Mouse (Mus musculus): ENCODE measurements at regions not wholly inside any gene's neighbourhood (a gene's known extent, or its start where the extent isn't known, plus 50 kb on each side); places are given as distances from the start of the nearest gene placed in this dataset.

DNA sequence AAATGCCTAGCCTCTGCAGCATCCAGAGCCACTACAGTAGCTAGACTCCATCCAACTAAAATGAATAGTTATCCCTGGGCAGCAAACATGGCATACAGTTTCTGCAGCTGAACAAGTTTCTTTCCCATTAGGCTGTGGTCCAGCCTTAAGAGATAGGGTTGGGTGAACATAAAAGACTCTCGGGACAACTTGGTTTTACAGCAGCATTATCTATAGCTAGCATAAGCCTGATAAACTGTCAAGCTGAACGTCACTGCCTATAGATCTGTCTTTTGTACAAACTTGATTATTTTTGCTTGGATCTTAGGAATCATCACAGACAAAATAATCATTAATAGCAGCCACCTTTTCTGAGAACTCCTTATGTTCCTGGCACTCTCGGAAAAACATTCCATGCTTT, 169.8 kb upstream of the Acvr2a start:
- H3K9ac ChIP-seq: no peak overlapping the region
- H3K9me3 ChIP-seq: no peaks in the 10 kb centered on the region
- H3K27me3 ChIP-seq: no peaks in the 10 kb centered on the region
- H3K4me3 ChIP-seq: no peak overlapping the region
- no peak overlapping the region for H3K4me2 ChIP-seq
- H3K36me3 ChIP-seq: no peaks in the 10 kb centered on the region
- H3K4me1 ChIP-seq: no peaks in the 10 kb centered on the region; the same call in 1 of the 2 replicates
- no peak overlapping the region for H3K27ac ChIP-seq
- 86% methylated on average over 3 of the region's 3 CpGs for WGBS
- no peak for ATAC-seq (ENCODE audit: insufficient number of reproducible peaks, insufficient read depth, low FRiP score, low TSS enrichment, low read depth)

DNA sequence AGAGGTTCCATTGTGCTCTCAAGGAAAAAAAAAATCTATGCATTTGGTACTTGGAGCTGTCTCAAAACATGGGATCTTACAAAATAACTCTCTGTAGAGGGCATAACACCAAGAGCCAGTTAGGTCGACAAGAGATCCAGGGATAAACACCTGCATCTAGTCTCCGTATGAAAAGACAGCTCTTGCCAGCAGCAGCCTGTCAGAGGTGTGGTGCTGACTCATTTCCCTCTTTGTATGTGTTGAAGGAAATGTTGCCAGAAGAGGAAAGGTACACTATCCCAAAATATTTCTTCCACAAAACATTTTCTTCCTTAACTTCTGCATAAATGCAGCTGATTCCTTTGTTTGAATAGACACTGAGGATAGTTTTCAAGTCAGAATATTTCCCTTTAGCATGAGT, 163.6 kb upstream of the Acvr2a start:
- no peak overlapping the region for H3K9ac ChIP-seq
- H3K4me2 ChIP-seq: no peak overlapping the region
- H3K27me3 ChIP-seq: no peaks in the 10 kb centered on the region
- no peak for ATAC-seq (ENCODE audit: insufficient number of reproducible peaks, insufficient read depth, low FRiP score, low TSS enrichment, low read depth)
- H3K27ac ChIP-seq: no peak overlapping the region
- no peaks in the 10 kb centered on the region for H3K9me3 ChIP-seq
- no peaks in the 10 kb centered on the region for H3K4me1 ChIP-seq
- H3K4me3 ChIP-seq: no peak overlapping the region
- no peaks in the 10 kb centered on the region for H3K36me3 ChIP-seq
- 55% methylated on average over 2 of the region's 2 CpGs for WGBS

DNA sequence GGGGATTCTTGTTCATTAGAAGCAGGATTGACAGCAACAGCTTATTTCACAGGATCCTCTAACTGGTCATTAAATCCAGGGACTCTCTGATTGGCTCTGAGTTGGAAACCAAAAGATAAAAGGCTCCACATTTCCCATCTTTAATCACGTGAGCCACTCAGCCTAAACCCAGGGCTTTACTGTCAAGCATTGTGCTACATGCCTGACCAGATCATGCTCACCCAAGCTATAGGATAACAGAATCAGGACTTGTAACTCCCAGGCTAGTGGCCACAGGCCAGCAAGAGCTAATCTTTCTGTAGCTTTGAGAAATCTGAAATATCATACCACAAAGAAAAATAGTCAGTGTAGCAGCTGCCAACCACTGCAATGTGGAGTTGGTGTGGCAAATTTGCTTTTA, 152.7 kb upstream of the Acvr2a start:
- Histone ChIP-seq H3K9me3 (no peaks in the 10 kb centered on the region), H3K4me1 (no peaks in the 10 kb centered on the region), H3K27me3 (no peaks in the 10 kb centered on the region), H3K4me3 (no peak overlapping the region), H3K9ac (no peak overlapping the region), H3K27ac (no peak overlapping the region), H3K4me2 (no peak overlapping the region), H3K36me3 (no peaks in the 10 kb centered on the region)
- 33% methylated on average over 1 of the region's 1 CpGs for WGBS
- ATAC-seq (ENCODE audit: insufficient number of reproducible peaks, insufficient read depth, low FRiP score, low TSS enrichment, low read depth): no peak

DNA sequence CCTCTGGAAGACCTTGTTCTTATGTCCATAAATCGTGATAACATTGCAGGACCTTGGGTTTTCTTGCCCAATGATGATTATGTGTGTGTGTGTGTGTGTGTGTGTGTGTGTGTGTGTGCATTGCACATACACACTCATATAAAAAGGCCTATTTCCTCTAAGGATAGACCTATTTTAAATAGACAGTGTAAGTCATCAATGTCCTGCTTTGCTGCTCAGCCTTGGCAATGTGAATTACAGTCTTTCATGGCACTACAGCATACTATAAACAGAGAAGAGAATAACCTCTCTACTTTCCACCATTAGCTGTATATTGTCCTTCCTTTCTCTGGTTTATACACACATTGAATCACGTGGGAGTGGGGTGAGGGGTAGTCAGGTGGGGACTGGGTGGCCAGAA, 148.8 kb upstream of the Acvr2a start:
- H3K9me3 ChIP-seq: no peaks in the 10 kb centered on the region
- no peak overlapping the region for H3K9ac ChIP-seq
- H3K27me3 ChIP-seq: no peaks in the 10 kb centered on the region
- ATAC-seq (ENCODE audit: insufficient number of reproducible peaks, insufficient read depth, low FRiP score, low TSS enrichment, low read depth): no peak
- 73% methylated on average over 2 of the region's 2 CpGs for WGBS
- no peak overlapping the region for H3K27ac ChIP-seq
- H3K4me1 ChIP-seq: no peaks in the 10 kb centered on the region
- no peak overlapping the region for H3K4me3 ChIP-seq
- H3K36me3 ChIP-seq: no peaks in the 10 kb centered on the region
- no peak overlapping the region for H3K4me2 ChIP-seq

DNA sequence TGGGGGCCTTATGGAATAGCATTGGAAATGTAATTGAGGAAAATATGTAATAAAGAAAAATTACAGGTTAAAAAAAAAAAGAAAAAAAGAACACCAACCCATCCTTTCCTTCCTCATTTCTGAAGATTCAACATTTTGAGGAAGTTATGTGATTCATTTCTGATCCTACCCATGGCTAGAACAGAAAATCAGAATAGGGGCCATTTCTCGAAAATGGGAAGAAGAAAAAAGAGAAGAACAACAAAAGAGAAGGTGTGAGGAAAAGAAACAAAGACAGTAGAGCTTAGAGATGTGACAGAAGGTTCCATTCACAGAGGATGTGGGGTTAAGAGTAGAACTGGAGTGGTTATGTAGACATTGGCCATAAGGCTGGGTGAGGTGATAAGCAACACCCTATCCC, 124.8 kb upstream of the Acvr2a start:
- no peak overlapping the region for H3K4me2 ChIP-seq
- no peak for ATAC-seq (ENCODE audit: insufficient number of reproducible peaks, insufficient read depth, low FRiP score, low TSS enrichment, low read depth)
- no peak overlapping the region for H3K9ac ChIP-seq
- no peaks in the 10 kb centered on the region for H3K36me3 ChIP-seq
- H3K27me3 ChIP-seq: no peaks in the 10 kb centered on the region
- WGBS: 80% methylated on average over 1 of the region's 1 CpGs
- no peaks in the 10 kb centered on the region for H3K9me3 ChIP-seq
- no peaks in the 10 kb centered on the region for H3K4me1 ChIP-seq
- H3K4me3 ChIP-seq: no peak overlapping the region
- no peak overlapping the region for H3K27ac ChIP-seq

DNA sequence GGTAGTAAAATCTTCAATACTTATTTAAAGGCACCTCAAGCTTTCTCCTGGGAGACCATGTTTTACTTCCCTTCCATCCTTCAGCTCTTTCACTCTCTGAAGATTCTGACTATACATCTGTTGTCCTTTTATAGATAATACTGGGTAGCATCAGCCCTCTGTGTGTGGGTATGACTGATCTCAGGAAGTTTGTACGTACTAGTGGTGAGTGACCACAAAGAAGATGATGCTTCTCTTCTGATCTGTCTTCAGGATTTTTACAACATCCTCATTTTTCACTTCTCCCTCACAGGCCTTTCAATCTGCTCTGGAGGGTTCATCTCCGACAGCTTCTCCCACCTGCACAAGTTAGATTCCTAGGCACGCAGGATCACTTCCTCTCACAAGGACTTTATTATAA, 119.4 kb upstream of the Acvr2a start:
- Histone ChIP-seq H3K9me3 (no peaks in the 10 kb centered on the region), H3K4me1 (no peaks in the 10 kb centered on the region), H3K4me2 (no peak overlapping the region), H3K36me3 (no peaks in the 10 kb centered on the region), H3K4me3 (no peak overlapping the region), H3K27ac (no peak overlapping the region), H3K9ac (no peak overlapping the region), H3K27me3 (no peaks in the 10 kb centered on the region)
- 88% methylated on average over 3 of the region's 3 CpGs for WGBS
- no peak for ATAC-seq (ENCODE audit: insufficient number of reproducible peaks, insufficient read depth, low FRiP score, low TSS enrichment, low read depth)

DNA sequence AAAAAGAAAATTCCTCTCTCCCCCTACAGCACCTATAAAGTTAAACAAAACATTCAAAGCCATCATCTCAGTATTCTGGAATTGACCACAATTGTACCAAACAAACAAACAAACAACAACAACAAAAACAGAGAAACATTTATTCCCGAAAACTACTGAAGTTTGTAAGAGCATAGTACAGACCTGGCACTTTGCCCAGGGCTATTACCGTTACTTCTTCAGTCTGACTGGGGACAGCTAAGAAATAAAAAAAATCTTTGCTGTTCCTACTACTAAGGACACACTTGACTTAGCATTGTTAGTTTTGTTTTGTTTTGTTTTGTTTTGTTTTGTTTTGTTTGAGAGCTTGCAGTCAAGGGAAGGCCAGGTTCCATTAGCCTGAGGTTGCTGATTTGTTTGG, 113.0 kb upstream of the Acvr2a start:
- peaks cover 14% of the 10 kb centered on the region; the same call in 1 of the 2 replicates for H3K4me1 ChIP-seq
- H3K4me3 ChIP-seq: no peak overlapping the region
- H3K27ac ChIP-seq: no peak overlapping the region
- 28% methylated on average over 2 of the region's 2 CpGs for WGBS
- ATAC-seq (ENCODE audit: insufficient number of reproducible peaks, insufficient read depth, low FRiP score, low TSS enrichment, low read depth): no peak
- no peaks in the 10 kb centered on the region for H3K27me3 ChIP-seq
- H3K36me3 ChIP-seq: no peaks in the 10 kb centered on the region
- H3K9me3 ChIP-seq: no peaks in the 10 kb centered on the region
- no peak overlapping the region for H3K9ac ChIP-seq
- H3K4me2 ChIP-seq: no peak overlapping the region

DNA sequence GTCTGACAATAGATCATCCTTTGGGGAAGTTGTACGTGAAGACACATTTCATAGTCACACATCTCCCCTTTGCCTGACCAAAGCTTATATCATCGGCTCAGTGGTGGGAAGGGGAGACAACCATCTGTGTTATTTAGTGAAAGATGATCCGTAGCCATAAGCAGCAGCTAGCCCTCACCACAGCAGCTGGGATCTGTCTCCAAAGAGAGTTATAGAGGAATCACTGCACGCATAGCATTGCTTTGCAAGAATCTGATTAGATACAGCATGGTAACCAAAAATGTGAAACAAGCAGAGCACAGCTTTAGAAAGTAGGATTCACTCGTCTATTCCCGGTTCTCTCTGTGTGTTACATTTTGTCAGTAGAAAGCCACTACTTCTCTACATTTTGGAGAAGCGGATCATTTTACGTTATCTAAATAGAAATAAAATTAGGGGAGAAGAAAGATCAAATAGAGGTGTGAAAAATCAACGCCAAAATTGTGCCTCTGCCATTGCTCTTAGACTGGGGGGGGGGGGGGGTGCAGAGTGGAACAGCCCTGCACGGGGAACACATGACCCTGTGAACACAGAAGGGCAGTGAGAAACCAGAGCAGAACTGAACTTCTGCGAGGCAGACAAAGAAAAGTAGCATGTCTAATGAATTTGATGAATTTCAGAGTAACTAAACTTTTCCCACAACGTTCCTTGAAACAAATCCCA, 108.7 kb upstream of the Acvr2a start:
- no peak overlapping the region for H3K4me2 ChIP-seq
- no peaks in the 10 kb centered on the region for H3K36me3 ChIP-seq
- H3K9me3 ChIP-seq: no peaks in the 10 kb centered on the region
- H3K4me3 ChIP-seq: no peak overlapping the region
- no peak overlapping the region for H3K27ac ChIP-seq
- H3K27me3 ChIP-seq: no peaks in the 10 kb centered on the region
- WGBS: 35% methylated on average over 12 of the region's 12 CpGs
- H3K9ac ChIP-seq: no peak overlapping the region
- H3K4me1 ChIP-seq: peaks cover 14% of the 10 kb centered on the region; the same call in 1 of the 2 replicates
- ATAC-seq (ENCODE audit: insufficient number of reproducible peaks, insufficient read depth, low FRiP score, low TSS enrichment, low read depth): no peak

DNA sequence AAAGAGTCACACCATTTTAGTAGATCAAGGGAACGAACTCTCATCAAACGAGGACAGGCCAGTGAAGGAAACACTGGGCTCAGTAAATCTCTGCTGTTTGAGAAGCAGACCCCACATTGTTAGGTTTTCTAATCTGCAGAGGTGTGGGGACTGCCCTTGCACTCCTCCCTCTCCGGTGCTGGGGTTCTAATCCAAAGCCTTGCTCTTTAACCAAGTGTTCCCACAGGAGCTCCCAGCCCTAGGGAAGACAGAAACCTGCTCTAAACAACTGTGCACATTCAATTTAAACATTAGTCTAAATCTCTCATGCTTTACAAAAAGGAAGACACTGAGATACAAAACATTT, 108.1 kb upstream of the Acvr2a start:
- Histone ChIP-seq H3K27ac (no peak overlapping the region), H3K27me3 (no peaks in the 10 kb centered on the region), H3K9me3 (no peaks in the 10 kb centered on the region), H3K4me2 (no peak overlapping the region), H3K9ac (no peak overlapping the region), H3K4me3 (no peak overlapping the region), H3K36me3 (no peaks in the 10 kb centered on the region), H3K4me1 (peaks cover 14% of the 10 kb centered on the region; the same call in 1 of the 2 replicates)
- no peak for ATAC-seq (ENCODE audit: insufficient number of reproducible peaks, insufficient read depth, low FRiP score, low TSS enrichment, low read depth)
- 57% methylated on average over 3 of the region's 3 CpGs for WGBS

DNA sequence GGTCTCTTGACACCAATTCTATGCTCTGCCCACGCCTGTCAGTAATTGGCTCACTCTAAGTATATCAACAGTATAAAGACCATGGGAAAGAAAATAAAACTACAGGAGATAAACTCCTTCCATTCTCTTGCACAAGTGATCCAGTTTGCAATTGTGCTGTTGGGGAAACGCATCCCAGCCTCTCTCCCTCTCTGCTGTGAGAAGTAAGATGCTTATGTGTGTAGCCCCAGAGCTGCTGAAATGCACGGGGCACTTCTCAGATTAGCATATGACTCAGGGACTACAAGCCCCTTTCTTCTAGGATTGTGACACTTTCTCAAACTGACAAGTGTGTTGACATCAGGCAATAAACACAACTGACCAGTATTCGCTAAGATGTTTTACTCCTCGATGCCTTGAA, 107.7 kb upstream of the Acvr2a start:
- Histone ChIP-seq H3K4me1 (peaks cover 14% of the 10 kb centered on the region; the same call in 1 of the 2 replicates), H3K9ac (no peak overlapping the region), H3K4me2 (no peak overlapping the region), H3K9me3 (no peaks in the 10 kb centered on the region), H3K36me3 (no peaks in the 10 kb centered on the region), H3K27me3 (no peaks in the 10 kb centered on the region), H3K4me3 (no peak overlapping the region), H3K27ac (no peak overlapping the region)
- WGBS: 57% methylated on average over 5 of the region's 5 CpGs
- no peak for ATAC-seq (ENCODE audit: insufficient number of reproducible peaks, insufficient read depth, low FRiP score, low TSS enrichment, low read depth)

DNA sequence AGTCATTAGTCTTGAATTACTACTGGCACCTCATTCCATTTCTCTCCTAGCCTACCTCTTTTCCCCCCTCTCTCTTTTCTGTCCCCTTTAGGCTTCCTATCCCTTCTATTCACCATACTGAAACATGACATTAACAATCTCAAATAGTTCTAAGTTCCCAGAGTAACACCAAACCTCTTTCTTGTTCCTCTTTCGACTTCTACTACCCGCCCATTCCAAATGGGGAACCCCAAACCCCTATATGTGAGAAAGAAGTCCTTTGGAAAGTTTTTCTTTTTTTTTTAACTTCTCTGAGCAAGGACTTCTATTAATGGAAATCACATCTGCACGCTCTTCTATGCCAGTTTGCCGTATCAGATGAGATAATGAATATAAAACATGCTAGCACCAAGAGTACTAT, 97.7 kb upstream of the Acvr2a start:
- no peaks in the 10 kb centered on the region for H3K27me3 ChIP-seq
- no peak for ATAC-seq (ENCODE audit: insufficient number of reproducible peaks, insufficient read depth, low FRiP score, low TSS enrichment, low read depth)
- no peaks in the 10 kb centered on the region for H3K4me1 ChIP-seq
- H3K4me3 ChIP-seq: no peak overlapping the region
- no peak overlapping the region for H3K9ac ChIP-seq
- no peaks in the 10 kb centered on the region for H3K9me3 ChIP-seq
- no peak overlapping the region for H3K4me2 ChIP-seq
- no peak overlapping the region for H3K27ac ChIP-seq
- WGBS: 89% methylated on average over 4 of the region's 4 CpGs
- no peaks in the 10 kb centered on the region for H3K36me3 ChIP-seq

DNA sequence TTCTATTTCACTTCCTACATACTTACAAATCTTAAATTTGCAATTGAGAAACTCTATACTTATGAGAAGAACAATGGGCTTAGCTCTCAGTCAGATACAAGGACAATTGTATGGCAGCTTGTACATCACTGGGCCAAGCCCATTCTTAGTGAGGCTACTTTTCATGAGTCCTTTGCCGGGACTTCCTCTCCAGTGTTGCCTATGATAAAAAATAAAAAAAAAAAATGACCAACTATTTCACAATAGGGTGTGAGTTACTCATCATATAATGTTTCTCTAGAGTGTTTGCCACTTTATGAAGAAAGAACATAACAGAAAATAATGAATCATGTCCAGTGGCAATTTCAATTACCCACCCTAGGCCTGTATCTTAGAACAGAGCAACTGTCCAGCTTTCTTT, 96.1 kb upstream of the Acvr2a start:
- H3K4me3 ChIP-seq: no peak overlapping the region
- H3K4me2 ChIP-seq: no peak overlapping the region
- H3K9me3 ChIP-seq: no peaks in the 10 kb centered on the region
- H3K27ac ChIP-seq: no peak overlapping the region
- ATAC-seq (ENCODE audit: insufficient number of reproducible peaks, insufficient read depth, low FRiP score, low TSS enrichment, low read depth): no peak
- H3K4me1 ChIP-seq: no peaks in the 10 kb centered on the region
- no peaks in the 10 kb centered on the region for H3K27me3 ChIP-seq
- H3K36me3 ChIP-seq: no peaks in the 10 kb centered on the region
- no peak overlapping the region for H3K9ac ChIP-seq
- WGBS: 91% methylated on average over 1 of the region's 1 CpGs

DNA sequence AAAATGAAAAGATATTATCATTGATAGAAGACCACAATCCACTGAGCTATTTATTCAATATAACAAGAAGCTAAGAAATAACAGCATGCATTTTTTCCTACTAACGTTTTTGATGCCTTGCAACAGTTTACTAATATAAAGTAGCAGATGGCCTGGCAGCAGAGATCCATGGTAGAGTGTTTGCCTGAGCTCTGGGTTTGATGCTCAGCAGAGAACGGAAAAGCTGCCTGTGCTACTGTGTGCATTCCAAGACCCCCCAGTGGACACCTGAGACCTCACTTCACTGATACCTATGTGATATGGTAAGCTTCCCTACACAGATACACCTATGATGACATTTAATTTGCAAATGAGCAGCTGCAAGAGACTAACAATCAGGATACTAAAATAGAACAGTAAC, 95.6 kb upstream of the Acvr2a start:
- no peak overlapping the region for H3K4me2 ChIP-seq
- WGBS: 77% methylated on average over 2 of the region's 2 CpGs
- H3K9me3 ChIP-seq: no peaks in the 10 kb centered on the region
- no peaks in the 10 kb centered on the region for H3K27me3 ChIP-seq
- no peak for ATAC-seq (ENCODE audit: insufficient number of reproducible peaks, insufficient read depth, low FRiP score, low TSS enrichment, low read depth)
- H3K9ac ChIP-seq: no peak overlapping the region
- H3K4me1 ChIP-seq: no peaks in the 10 kb centered on the region
- H3K36me3 ChIP-seq: no peaks in the 10 kb centered on the region
- H3K4me3 ChIP-seq: no peak overlapping the region
- no peak overlapping the region for H3K27ac ChIP-seq

Measured in embryonic facial prominence, embryonic 13.5 days (tissue).